Mouse (Mus musculus) neutrophil, adult 5-6 weeks (primary cell): ENCODE measurements around the gene Arrb1. TPM values are rescaled to one million over a fixed set of nuclear protein-coding genes. Genes with fewer than 3 reads are reported as not detected.
A peak's percentile ranks its signal among the peaks of the same experiment; 100 is the strongest.

Experiments
- ATAC-seq: fragments of 151-379, 151-347 bp; 2 replicates; pipeline ENCODE4 v1.8.0; 2017; ENCODE audit warnings: mild to moderate bottlenecking, moderate TSS enrichment; ENCODE audit not compliant: insufficient number of reproducible peaks, poor library complexity, low FRiP score, severe bottlenecking; ENCODE audit errors: extremely low read depth
- total RNA-seq: library from RNA; stranded (forward); fragments of 200-1000 nt; gene quantifications from 2 replicates; pipeline ENCODE4 v1.2.3, GENCODE M21; 2017

Arrb1 gene
- total RNA-seq, 1 experiment from 2014 or later = 95.2 TPM

DNA sequence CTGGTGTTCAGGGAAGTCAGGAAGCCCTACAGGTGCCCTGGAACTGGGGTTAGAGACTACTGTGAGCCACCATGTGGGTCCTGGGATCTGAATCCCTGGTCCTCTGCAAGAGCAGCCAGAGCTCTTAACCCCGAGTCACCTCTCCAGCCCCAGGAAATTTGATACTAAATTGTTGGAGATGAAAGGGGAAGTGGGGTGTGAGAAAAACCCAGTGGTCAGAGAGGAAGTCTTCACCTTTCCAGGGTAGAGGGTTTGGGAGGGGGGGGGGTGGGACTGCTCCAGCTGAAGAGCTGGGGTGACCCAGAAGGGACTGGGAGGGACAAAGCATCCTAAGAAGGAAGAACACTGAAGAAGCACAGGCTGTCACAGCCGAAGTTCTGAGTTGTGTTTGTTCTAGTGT, 72.4 kb downstream of the Arrb1 start:
- no peak for ATAC-seq

DNA sequence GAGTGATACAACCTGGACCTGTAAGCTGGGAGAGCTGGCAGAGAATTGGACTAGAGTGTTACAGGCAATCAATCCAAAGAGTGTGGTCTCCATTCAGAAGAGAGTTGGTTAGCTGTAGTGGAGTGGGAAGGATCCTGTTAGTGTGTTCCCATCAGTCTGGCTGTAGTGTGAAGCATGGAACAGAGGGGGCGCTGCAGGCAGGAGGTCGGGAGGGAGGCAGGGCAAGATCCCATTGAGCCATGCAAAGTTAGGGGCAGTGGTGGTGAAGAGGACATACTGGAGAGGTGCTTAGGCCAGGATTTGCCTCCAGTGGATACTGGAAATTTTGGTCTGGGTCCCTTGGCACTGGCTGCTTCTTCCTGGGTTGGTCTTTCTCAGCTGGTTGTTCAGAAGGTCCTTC, 83.0 kb downstream of the Arrb1 start:
- ATAC-seq = no peak

GRCm38 (mm10) chr7:99618860-99619259, 83.6 kb downstream of the Arrb1 start:
- no peak for ATAC-seq

DNA sequence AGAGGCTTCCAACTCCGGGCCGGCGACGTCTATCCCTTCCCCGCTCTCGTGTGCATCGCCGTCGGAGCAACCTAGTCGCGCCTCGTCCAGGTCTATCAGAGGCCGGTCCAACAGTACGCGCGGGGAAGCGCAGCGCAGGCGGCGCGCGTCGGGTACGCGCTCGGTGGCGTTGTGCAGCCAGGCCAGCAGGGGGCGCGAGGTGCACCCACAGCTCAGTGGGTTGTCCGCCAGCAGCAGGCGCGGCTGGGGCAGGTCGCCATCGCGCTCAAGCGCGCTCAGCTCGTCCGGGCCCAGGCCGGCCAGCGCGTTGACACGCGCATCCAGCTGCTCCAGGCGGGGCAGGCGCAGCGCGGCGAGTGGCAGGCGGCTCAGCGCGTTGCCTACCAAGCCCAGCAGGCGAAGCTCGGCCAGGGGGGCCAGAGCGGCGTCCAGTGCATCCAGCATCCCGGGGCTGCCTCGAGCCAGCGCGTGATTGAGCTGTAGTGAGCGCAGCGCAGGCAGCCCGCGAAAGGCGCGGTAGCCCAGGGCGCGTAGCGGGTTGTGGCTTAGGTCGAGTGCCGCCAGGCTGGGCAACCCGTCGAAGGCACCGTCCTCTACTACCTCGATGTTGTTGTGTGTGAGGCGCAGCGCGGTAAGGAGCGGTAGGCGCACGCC, 90.6 kb downstream of the Arrb1 start:
- peak; percentile 44; the same call in 1 of the 2 replicates for ATAC-seq

- ATAC-seq = no peak
These were observed 91.4 kb downstream of the Arrb1 start, which contains the start of gene Tpbgl for GRCm38 (mm10) chr7:99626376-99627270. Gene Tpbgl (minus strand): TSS chr7:99627103.

DNA sequence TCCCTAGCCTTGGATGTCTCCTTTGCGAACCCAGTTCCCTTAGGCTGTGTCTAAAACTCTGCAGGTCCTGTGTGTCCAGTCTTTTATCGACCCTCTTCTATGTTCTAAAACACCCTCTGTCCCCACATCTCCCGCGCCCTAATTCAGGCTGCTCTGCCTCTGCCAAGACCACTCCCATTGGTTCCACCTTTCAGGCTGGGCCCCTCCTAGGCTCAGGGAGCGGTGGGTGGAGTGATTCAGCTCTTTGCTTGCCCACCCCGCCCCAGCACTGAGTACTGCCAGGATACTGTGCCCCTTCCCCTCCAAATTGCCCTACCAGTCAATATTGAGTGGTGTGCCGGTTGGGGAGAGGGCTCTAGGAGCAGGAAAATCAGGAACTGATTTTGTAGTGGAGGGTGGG, 92.1 kb downstream of the Arrb1 start:
- no peak for ATAC-seq

DNA sequence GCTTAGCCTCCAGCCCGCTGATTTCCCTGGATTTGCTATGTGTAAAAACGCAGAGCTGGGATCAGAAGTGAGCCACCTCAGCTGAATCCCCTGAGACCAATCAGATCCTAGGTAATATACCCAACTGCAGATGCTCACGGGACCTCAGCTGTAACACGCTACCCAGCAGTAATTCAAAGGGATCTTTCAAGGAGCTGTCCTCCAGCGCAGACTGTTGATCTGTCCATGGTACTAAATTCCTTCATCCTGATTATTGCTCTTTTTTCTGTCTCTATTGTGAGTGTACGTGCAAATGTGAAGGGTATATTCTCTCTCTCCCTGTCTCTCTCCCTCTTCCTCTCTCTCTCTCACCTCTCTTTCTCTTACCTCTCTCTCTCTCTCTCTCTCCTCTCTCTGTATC, 97.0 kb downstream of the Arrb1 start:
- no peak for ATAC-seq

DNA sequence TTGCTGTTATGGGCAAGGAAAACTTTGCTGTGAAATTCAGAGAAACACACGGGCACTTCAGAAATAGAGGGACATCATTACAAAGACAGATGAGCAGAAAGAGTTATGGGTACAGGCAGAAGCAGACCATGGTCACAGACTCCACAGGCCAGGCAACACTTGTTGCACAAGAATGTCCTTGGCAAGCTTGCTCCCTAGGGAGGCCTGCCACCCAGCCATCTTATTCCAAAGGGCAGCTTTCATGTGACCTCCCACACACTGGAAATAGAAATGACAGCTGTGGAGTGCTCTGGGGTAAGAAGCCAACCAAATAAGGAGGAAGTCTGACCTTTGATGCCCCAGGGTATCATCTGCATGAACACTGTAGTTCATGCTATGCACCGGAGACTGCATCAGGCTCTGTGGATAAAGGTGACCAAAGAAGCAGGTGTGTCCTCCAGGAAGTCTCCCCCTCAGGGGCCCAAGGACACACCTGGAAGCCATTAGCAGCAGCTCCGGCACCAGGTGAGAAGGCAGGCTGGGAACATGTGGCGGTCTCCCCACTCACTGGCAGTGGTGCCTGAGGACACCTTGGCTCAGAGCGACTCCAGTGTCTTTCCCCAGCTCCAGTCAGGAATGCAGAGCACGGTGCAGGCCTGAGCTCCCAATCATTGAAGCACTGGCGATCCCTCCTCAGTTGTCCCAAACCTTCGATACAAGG, 98.8 kb downstream of the Arrb1 start:
- ATAC-seq = no peak

- no peak for ATAC-seq
These were observed 106.0 kb downstream of the Arrb1 start for GRCm38 (mm10) chr7:99641245-99641644.

DNA sequence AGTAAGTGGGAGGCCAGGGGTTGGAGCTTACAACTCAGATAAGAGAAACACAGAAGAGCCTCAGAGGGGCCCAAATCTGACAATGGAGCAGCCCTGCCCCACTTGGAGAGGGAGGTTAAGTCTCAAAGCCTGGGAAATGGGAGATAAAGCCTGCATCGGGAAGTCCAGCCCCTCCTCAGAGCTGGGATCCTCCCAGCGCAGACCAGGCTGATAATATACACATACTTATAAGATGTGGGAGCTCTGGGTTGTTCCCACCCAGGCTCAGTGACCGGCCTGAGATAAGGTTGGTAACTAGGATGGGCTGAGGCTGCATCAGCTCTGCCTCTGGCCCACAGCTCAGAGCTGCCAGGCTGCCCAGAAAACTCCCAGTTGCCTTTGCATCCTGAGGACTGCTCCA, 106.8 kb downstream of the Arrb1 start:
- ATAC-seq = no peak

DNA sequence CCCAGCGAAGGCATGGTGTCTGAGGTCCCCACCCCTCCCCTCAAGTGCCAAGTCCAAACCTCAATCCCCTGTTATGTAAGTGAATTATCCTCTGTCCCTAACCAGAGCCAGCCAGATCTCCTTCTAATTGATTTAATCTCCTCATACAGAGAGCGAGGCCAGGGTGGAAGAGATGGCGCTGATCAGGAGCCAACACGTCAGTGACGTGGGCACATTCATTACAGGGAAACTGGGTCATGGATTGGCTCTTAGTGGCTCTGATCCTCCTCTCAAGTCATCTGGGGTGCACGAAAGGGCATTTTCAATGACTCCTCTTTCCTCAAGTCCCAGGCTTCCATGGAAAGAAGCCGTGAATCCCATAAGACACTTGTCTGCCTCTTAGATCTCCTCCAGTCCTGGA, 109.4 kb downstream of the Arrb1 start:
- ATAC-seq = no peak

DNA sequence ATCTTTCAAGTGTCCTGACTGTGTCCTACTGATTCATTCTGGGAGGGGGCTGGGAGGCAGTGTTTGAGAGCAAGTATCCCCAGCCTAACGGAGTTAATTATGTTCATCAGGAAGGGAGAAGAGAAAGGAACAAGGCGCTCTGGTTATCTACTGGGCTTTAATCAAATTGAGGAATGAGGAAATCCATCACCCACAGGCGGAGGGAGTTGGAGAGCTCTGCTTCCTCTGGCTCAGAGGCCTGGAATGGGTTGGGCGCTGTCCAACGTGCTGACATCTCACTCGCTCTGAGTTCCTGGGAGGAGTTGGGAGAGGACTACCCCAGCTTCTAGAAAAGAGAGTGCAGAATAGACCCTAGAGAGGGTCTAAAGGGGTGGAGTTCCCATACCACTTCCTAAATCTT, 113.4 kb downstream of the Arrb1 start:
- no peak for ATAC-seq

- ATAC-seq = no peak
These were observed 114.3 kb downstream of the Arrb1 start for GRCm38 (mm10) chr7:99649585-99649984.

- ATAC-seq = no peak
These were observed 119.0 kb downstream of the Arrb1 start for GRCm38 (mm10) chr7:99654244-99654643.

Other genes starting within 250 kb of the Arrb1 start
- 0.58 TPM in 1 of 2 replicates, not detected in the other for gene Serpinh1, start 182.2 kb upstream of the Arrb1 start, total RNA-seq
- 0.35 and 1.7 TPM in 2 replicates for gene Gdpd5, start 154.1 kb upstream of the Arrb1 start, total RNA-seq
- gene Klhl35, start 69.5 kb upstream of the Arrb1 start, total RNA-seq = not detected in 2 replicates
- 1,085 and 1,169 TPM in 2 replicates for gene Rps3, start 51.7 kb upstream of the Arrb1 start, total RNA-seq
- not detected in 2 replicates for gene Tpbgl, start 91.6 kb downstream of the Arrb1 start, total RNA-seq
- not detected in 2 replicates for gene Slco2b1, start 175.9 kb downstream of the Arrb1 start, total RNA-seq
- gene Olfr520, start 194.8 kb downstream of the Arrb1 start, total RNA-seq = not detected in 2 replicates
- gene Olfr521, start 228.0 kb downstream of the Arrb1 start, total RNA-seq = not detected in 2 replicates